Mouse (Mus musculus): ENCODE measurements at regions not wholly inside any gene's neighbourhood (a gene's known extent, or its start where the extent isn't known, plus 50 kb on each side); places are given as distances from the start of the nearest gene placed in this dataset.
A peak's percentile ranks its signal among the peaks of the same experiment; 100 is the strongest.

GRCm38 (mm10) chr6:52486655-52487054 is 153.5 kb downstream of the Hibadh start:
- in situ Hi-C loops (cut with MboI; ENCODE audit: low pct_ligation_motif_present, low pct_unique_long_range_greater_than_20kb, low sequenced_read_pairs), result no loop called here
- peak overlapping the region; percentile 48 for H3K4me2 ChIP-seq (ENCODE audit: insufficient read depth, low read depth, poor library complexity, severe bottlenecking)
- dilution Hi-C loops (cut with MboI; ENCODE audit: extremely low pct_ligation_motif_present, extremely low pct_unique_long_range_greater_than_20kb, low sequenced_read_pairs), result no loop called here

GRCm38 (mm10) chr6:52487861-52488260 is 152.3 kb downstream of the Hibadh start:
- no peak for DNase-seq (ENCODE audit: extremely low read depth)
- Histone ChIP-seq H3K36me3 (replicated peaks in 1 of 2; ENCODE audit: control insufficient read depth in 1 of 2, insufficient read depth in 1 of 2, low read length in 1 of 2) (no peaks in the 10 kb centered on the region), H3K27ac (ENCODE audit: insufficient read depth, low read depth) (no peak overlapping the region), H3K27me3 (replicated peaks) (no peaks in the 10 kb centered on the region), H3K4me2 (ENCODE audit: insufficient read depth, low read depth, poor library complexity, severe bottlenecking) (no peak overlapping the region), H3K9ac (ENCODE audit: insufficient read depth, low read depth) (no peak overlapping the region), H3K9me3 (replicated peaks; ENCODE audit: low read length) (no peaks in the 10 kb centered on the region), H3K4me1 (ENCODE audit: control insufficient read depth in 1 of 2, insufficient read depth in 2 of 2) (peaks cover 2 to 27% of the 10 kb centered on the region in 2 experiments; a peak in 2 of 4 replicates), H3K4me3 (replicated peaks in 1 of 3; ENCODE audit: low read depth in 2 of 3, low read length in 2 of 3, poor library complexity in 1 of 3) (no peak overlapping the region), H3K79me2 (replicated peaks; ENCODE audit: control insufficient read depth, extremely low read depth, insufficient read depth, poor library complexity, severe bottlenecking) (no peaks in the 10 kb centered on the region)
- dilution Hi-C loops (cut with MboI; ENCODE audit: extremely low pct_ligation_motif_present, extremely low pct_unique_long_range_greater_than_20kb, low sequenced_read_pairs), result no loop called here
- in situ Hi-C loops (cut with MboI; ENCODE audit: low pct_ligation_motif_present, low pct_unique_long_range_greater_than_20kb, low sequenced_read_pairs), result no loop called here
- no peak for TF ChIP-seq TBP (conservative IDR thresholded peaks at IDR 0.05; ENCODE audit: low read depth, low read length)
- no peak for TF ChIP-seq SIN3A (IDR thresholded peaks at IDR 0.05; ENCODE audit: low read length)
- TF ChIP-seq MAFK (IDR thresholded peaks at IDR 0.05; ENCODE audit: insufficient replicate concordance, low read length), result no peak
- no peak for TF ChIP-seq CHD1 (IDR thresholded peaks at IDR 0.05; ENCODE audit: low read depth, low read length)
- no peak for TF ChIP-seq IRF4 (IDR thresholded peaks at IDR 0.05; ENCODE audit: low read depth, low read length)

More at GRCm38 (mm10) chr6:52486655-52487054, 153.5 kb downstream of the Hibadh start:
- no peak for DNase-seq (ENCODE audit: extremely low read depth)
- H3K9me3 ChIP-seq (replicated peaks; ENCODE audit: low read length), result no peaks in the 10 kb centered on the region
- H3K27me3 ChIP-seq (replicated peaks), result no peaks in the 10 kb centered on the region
- H3K27ac ChIP-seq (ENCODE audit: insufficient read depth, low read depth), result no peak overlapping the region
- H3K4me3 ChIP-seq (replicated peaks in 1 of 3; ENCODE audit: low read depth in 2 of 3, low read length in 2 of 3, poor library complexity in 1 of 3), result no peak overlapping the region
- no peaks in the 10 kb centered on the region for H3K79me2 ChIP-seq (replicated peaks; ENCODE audit: control insufficient read depth, extremely low read depth, insufficient read depth, poor library complexity, severe bottlenecking)
- no peaks in the 10 kb centered on the region for H3K36me3 ChIP-seq (replicated peaks in 1 of 2; ENCODE audit: control insufficient read depth in 1 of 2, insufficient read depth in 1 of 2, low read length in 1 of 2)
- H3K4me1 ChIP-seq (ENCODE audit: control insufficient read depth in 1 of 2, insufficient read depth in 2 of 2), result peaks cover 2 to 33% of the 10 kb centered on the region in 2 experiments; a peak in 2 of 4 replicates
- H3K9ac ChIP-seq (ENCODE audit: insufficient read depth, low read depth), result no peak overlapping the region
- no peak for TF ChIP-seq GABPA (IDR thresholded peaks at IDR 0.05; ENCODE audit: insufficient replicate concordance, low read depth, low read length)
- TF ChIP-seq ETS1 (conservative IDR thresholded peaks at IDR 0.05; ENCODE audit: low read depth, low read length), result no peak
- no peak for TF ChIP-seq CTCF (conservative IDR thresholded peaks at IDR 0.05 in 1 of 2, IDR thresholded peaks at IDR 0.05 in 1 of 2; ENCODE audit: low read depth in 2 of 2, low read length in 2 of 2)
- no peak for TF ChIP-seq POLR2AphosphoS2 (IDR thresholded peaks at IDR 0.05; ENCODE audit: low read depth, low read length)
- TF ChIP-seq HCFC1 (IDR thresholded peaks at IDR 0.05; ENCODE audit: low read depth, low read length), result no peak
- TF ChIP-seq ZNF384 (IDR thresholded peaks at IDR 0.05; ENCODE audit: low read depth, low read length), result no peak
- TF ChIP-seq USF1 (IDR thresholded peaks at IDR 0.05; ENCODE audit: low read depth, low read length), result no peak
- TF ChIP-seq POLR2A (IDR thresholded peaks at IDR 0.05; ENCODE audit: low read depth, low read length), result no peak
- no peak for TF ChIP-seq SIN3A (IDR thresholded peaks at IDR 0.05; ENCODE audit: low read length)
- no peak for TF ChIP-seq NRF1 (IDR thresholded peaks at IDR 0.05; ENCODE audit: low read depth, low read length)
- TF ChIP-seq USF2 (conservative IDR thresholded peaks at IDR 0.05; ENCODE audit: low read depth, low read length), result no peak
- no peak for TF ChIP-seq ZC3H11A (IDR thresholded peaks at IDR 0.05; ENCODE audit: low read depth, low read length)
- no peak for TF ChIP-seq JUND (conservative IDR thresholded peaks at IDR 0.05; ENCODE audit: low read depth, low read length)

Measured in CH12.LX (cell line).